ENCODE assay signal across 13 mouse cellular contexts in genomic region chr16:78531957-78532605, GRCm38 (mm10). TPM values are rescaled to one million over a fixed set of nuclear protein-coding genes. Genes with fewer than 3 reads are reported as not detected.
DNase-seq lines count a peak whose midpoint lies in the region; ATAC-seq lines count a peak whose summit lies in the region.
"Had no signal": no experiment of that assay in that cellular context is flagged by ENCODE, and none has a peak within 500 bp of the region (broad histone marks: within the 10 kb centered on the region; RNA-seq: fewer than 3 reads in every experiment).

No protein-coding gene starts in this region.

- peak; percentile 6 for DNase-seq in lung, postnatal 36 days
- DNase-seq in lung, adult 18-20 months = no peak
- peak; percentile 75 for DNase-seq in brain, adult 2 months (ENCODE audit: low read depth, low spot score)
- no peak for DNase-seq in right cerebral cortex, adult 18-20 months
- no peak for DNase-seq in gastrocnemius, postnatal 14 days
- DNase-seq: adrenal gland, adult 2 months; cerebellum, adult 18-20 months; heart, adult 2 months; heart, postnatal 14 days; left cerebral cortex, postnatal 4 days had no signal

- ATAC-seq in CD4-positive, CD25-positive, alpha-beta regulatory T cell, adult 4 months = peak; percentile 79
- 0 out of 2 replicates have a peak, but pooled peaks have one; percentile 30 for ATAC-seq in monocyte, adult 5-6 weeks (replicated peaks; ENCODE audit: insufficient number of reproducible peaks, low FRiP score, low TSS enrichment, poor library complexity, severe bottlenecking)
- ATAC-seq: intestine, postnatal 0 days had no signal

- intact Hi-C loops in gastrocnemius, postnatal 14 days (cut with DNase I; ENCODE audit: low total_unique reads) = no loop called here

RNA-seq across cellular contexts. Expression of gene D16Ertd472e, which starts 44.4 kb away (rescaled TPM):
- polyA plus RNA-seq in CD4-positive, CD25-positive, alpha-beta regulatory T cell, adult 4 months (2017; shearing (Covaris generic)) = 10 to 100 TPM; 40.6 to 41.3 TPM
- total RNA-seq in monocyte, adult 5-6 weeks (2017) = 44.1 to 55.3 TPM (median 51.0 TPM) in 3 replicates
- 1 to 10 TPM; 4.6 to 4.8 TPM for total RNA-seq in gastrocnemius, postnatal 14 days (2021)

Comparison
In these comparisons a context has a peak if more than half of its experiments do, and no peak if none do; other contexts are left out.
1. DNase-seq: peak in lung, postnatal 36 days (single experiment) and brain, adult 2 months (single experiment); none in lung, adult 18-20 months (0 of 2), right cerebral cortex, adult 18-20 months (single experiment) and gastrocnemius, postnatal 14 days (single experiment).